Mouse (Mus musculus): Measurements from ENCODE around the gene Samd15.

Gene Samd15

GRCm38 (mm10) chr12:87230379-87230895 lies 30.9 kb downstream of the Samd15 start:
- DNase-seq (ENCODE audit: low spot score in 2 of 2) = no peak

DNA sequence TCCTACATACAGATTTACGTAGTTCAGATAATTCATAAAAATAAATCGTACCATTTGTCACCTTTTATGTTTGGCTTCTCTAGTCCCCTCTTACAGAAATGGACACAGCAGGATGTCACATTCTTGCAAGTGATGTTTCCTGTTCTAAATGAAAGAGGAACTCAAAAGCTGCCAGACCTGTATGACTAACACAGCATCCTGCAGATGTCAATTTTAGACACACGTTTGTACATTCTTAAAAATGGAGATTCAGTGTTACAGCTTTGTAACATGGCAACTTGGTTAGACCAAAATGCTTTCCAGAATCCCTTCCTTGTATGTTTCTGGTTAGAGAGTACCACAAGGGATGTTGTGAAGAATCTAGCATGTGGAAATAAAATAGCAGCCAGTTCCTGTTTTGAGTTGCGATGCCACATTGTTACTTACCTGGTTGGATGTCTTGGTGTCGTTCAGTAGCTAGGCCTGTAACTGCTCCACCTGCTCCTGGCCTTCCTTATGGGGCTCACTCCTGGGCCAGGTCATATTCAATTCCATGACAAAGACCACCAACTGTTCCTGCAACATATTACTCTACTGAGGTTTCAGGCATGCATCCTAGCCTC lies 37.5 kb downstream of the Samd15 start:
- DNase-seq (ENCODE audit: low spot score in 2 of 2) = no peak

GRCm38 (mm10) chr12:87238632-87239031 lies 39.1 kb downstream of the Samd15 start, which contains the start of gene Noxred1:
Gene Noxred1, minus strand, starts transcription at chr12:87238732.
- DNase-seq (ENCODE audit: low spot score in 2 of 2) = no peak

- no peak for DNase-seq (ENCODE audit: low spot score in 2 of 2)
Measured at GRCm38 (mm10) chr12:87250161-87250560, 50.6 kb downstream of the Samd15 start.

GRCm38 (mm10) chr12:87253878-87254277 lies 54.4 kb downstream of the Samd15 start:
- DNase-seq (ENCODE audit: low spot score in 2 of 2) = no peak

- no peak for DNase-seq (ENCODE audit: low spot score in 2 of 2)
Measured at GRCm38 (mm10) chr12:87256629-87257028, 57.1 kb downstream of the Samd15 start.

DNA sequence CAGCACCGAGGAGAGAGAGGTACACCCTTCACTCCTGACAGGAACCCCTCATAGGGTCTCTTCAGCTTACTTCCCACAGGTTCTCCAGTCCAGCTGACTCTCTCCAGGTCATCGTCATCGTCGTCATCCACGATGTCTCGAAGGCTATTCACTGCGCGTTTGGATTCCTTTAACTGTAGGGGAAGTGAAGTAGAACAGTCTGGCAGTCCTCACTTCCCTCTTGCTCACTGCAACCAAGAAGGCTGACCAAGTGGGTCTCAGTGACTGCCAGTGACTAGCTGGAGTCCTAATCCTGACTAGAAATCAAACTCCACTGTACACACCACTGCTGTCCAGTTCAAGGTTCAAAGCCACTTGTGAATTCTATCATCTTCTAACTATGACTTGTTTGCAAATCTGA lies 61.0 kb downstream of the Samd15 start:
- no peak for DNase-seq (ENCODE audit: low spot score in 2 of 2)
